Mouse (Mus musculus) bone marrow, adult 2 months (tissue): Measurements from ENCODE around the gene Fancd2. TPM values are rescaled to one million over a fixed set of nuclear protein-coding genes. Genes with fewer than 3 reads are reported as not detected.

Experiments
- H3K27ac ChIP-seq: fragments of 200-500 bp; 2 replicates; pipeline ENCODE4 v1.5.1; 2012; ENCODE audit warnings: low read depth, mild to moderate bottlenecking, control low read depth, inconsistent platforms, low read length; ENCODE audit not compliant: control insufficient read depth, poor library complexity, insufficient read depth
- H3K4me1 ChIP-seq: fragments of 200-500 bp; 2 replicates; pipeline ENCODE4 v1.6.1; 2011; ENCODE audit warnings: low read length; ENCODE audit not compliant: control insufficient read depth, insufficient read depth
- H3K4me3 ChIP-seq: fragments of 200-500 bp; replicated peaks from 2 replicates; pipeline ENCODE3; 2011; ENCODE audit warnings: mild to moderate bottlenecking, low read depth, low read length, control low read depth; ENCODE audit not compliant: control insufficient read depth
- CTCF ChIP-seq: fragments of 200-500 bp; IDR thresholded peaks from 2 replicates; pipeline ENCODE4 v1.5.1; 2011; ENCODE audit warnings: low read length, control low read depth; ENCODE audit not compliant: control insufficient read depth, insufficient read depth
- POLR2A ChIP-seq: fragments of 200-500 bp; IDR thresholded peaks from 2 replicates; pipeline ENCODE4 v1.6.1; 2011; ENCODE audit warnings: low read depth, mild to moderate bottlenecking, control low read depth, low read length, borderline replicate concordance; ENCODE audit not compliant: control insufficient read depth
- WGBS: fragments of 180-500 bp; shearing (Covaris S2); methylation state at CpG from one replicate; pipeline ENCODE4 v1.1.7; 2018; 5-methylcytosine and 5-hydroxymethylcytosine counted together
- polyA plus RNA-seq: library from polyadenylated mRNA; stranded (reverse); fragments of >200 nt; gene quantifications from 2 replicates; pipeline ENCODE4 v1.2.4, GENCODE M21; 2011; ENCODE audit warnings: low replicate concordance; ENCODE audit not compliant: missing spikeins, insufficient read depth, insufficient read length

Fancd2 gene
- polyA plus RNA-seq, 1 experiment: 11.0 TPM

- no peak for TF ChIP-seq CTCF
- no peak for TF ChIP-seq POLR2A
- Histone ChIP-seq H3K27ac (no peak overlapping the region), H3K4me3 (no peak overlapping the region), H3K4me1 (no peaks in the 10 kb centered on the region)
- 77% methylated on average over 5 of the region's 5 CpGs for WGBS
Measured at GRCm38 (mm10) chr6:113508947-113509280, 22.6 kb upstream of the Fancd2 start.

GRCm38 (mm10) chr6:113513944-113514343, 17.5 kb upstream of the Fancd2 start:
- Histone ChIP-seq H3K4me3 (no peak overlapping the region), H3K27ac (no peak overlapping the region), H3K4me1 (peaks cover 9% of the 10 kb centered on the region)
- no peak for TF ChIP-seq CTCF
- TF ChIP-seq POLR2A: no peak
- WGBS: 89% methylated on average over 6 of the region's 6 CpGs

GRCm38 (mm10) chr6:113514600-113514999, 16.9 kb upstream of the Fancd2 start:
- H3K4me3 ChIP-seq: no peak overlapping the region
- no peak overlapping the region for H3K27ac ChIP-seq
- TF ChIP-seq POLR2A (no peak), CTCF (no peak)
- H3K4me1 ChIP-seq: peaks cover 9% of the 10 kb centered on the region
- 69% methylated on average over 3 of the region's 3 CpGs for WGBS

GRCm38 (mm10) chr6:113517434-113518080, 13.9 kb upstream of the Fancd2 start:
- peak overlapping the region; percentile 68 for H3K27ac ChIP-seq
- WGBS: 10% methylated on average over 8 of the region's 8 CpGs
- no peak for TF ChIP-seq POLR2A
- TF ChIP-seq CTCF: no peak
- H3K4me3 ChIP-seq: no peak overlapping the region
- H3K4me1 ChIP-seq: peaks cover 9% of the 10 kb centered on the region

- Histone ChIP-seq H3K4me3 (no peak overlapping the region), H3K4me1 (peaks cover 6% of the 10 kb centered on the region), H3K27ac (no peak overlapping the region)
- WGBS: 59% methylated on average over 1 of the region's 1 CpGs
- no peak for TF ChIP-seq CTCF
- TF ChIP-seq POLR2A: no peak
Measured at GRCm38 (mm10) chr6:113522310-113522709, 9.2 kb upstream of the Fancd2 start.

GRCm38 (mm10) chr6:113523420-113523819, 8.1 kb upstream of the Fancd2 start:
- no peaks in the 10 kb centered on the region; the same call in none of the 2 replicates for H3K4me1 ChIP-seq
- H3K4me3 ChIP-seq: no peak overlapping the region
- WGBS: 67% methylated on average over 8 of the region's 8 CpGs
- H3K27ac ChIP-seq: no peak overlapping the region
- TF ChIP-seq POLR2A: no peak
- TF ChIP-seq CTCF: no peak

GRCm38 (mm10) chr6:113531840-113532404, 440 bp downstream of the Fancd2 start:
- 4% methylated on average over 7 of the region's 7 CpGs for WGBS
- Histone ChIP-seq H3K27ac (peak overlapping the region; percentile 85; the same call in 1 of the 2 replicates), H3K4me1 (peaks cover 1% of the 10 kb centered on the region; the same call in 1 of the 2 replicates), H3K4me3 (peak overlapping the region; percentile 100)
- TF ChIP-seq POLR2A (no peak), CTCF (no peak)

- Histone ChIP-seq H3K27ac (no peak overlapping the region), H3K4me1 (peaks cover 1% of the 10 kb centered on the region; the same call in 1 of the 2 replicates), H3K4me3 (no peak overlapping the region)
- TF ChIP-seq POLR2A (no peak), CTCF (no peak)
- 87% methylated on average over 7 of the region's 7 CpGs for WGBS
Measured at GRCm38 (mm10) chr6:113534886-113535285, 3.4 kb downstream of the Fancd2 start.
